Mouse (Mus musculus): ENCODE data around the gene Slc26a5.

Gene Slc26a5

GRCm38 (mm10) chr5:21865346-21866107 lies at the start of gene Slc26a5:
TSS of gene Slc26a5 (minus strand) at chr5:21865604.
- TF ChIP-seq GATA4 (IDR thresholded peaks at IDR 0.05; ENCODE audit: insufficient replicate concordance, low read length), result no peak

- TF ChIP-seq GATA4 (IDR thresholded peaks at IDR 0.05; ENCODE audit: insufficient replicate concordance, low read length), result no peak
Measured at GRCm38 (mm10) chr5:21914776-21915175, 49.4 kb upstream of the Slc26a5 start.

GRCm38 (mm10) chr5:21912835-21913530 lies 47.6 kb upstream of the Slc26a5 start:
- no peak for TF ChIP-seq GATA4 (IDR thresholded peaks at IDR 0.05; ENCODE audit: insufficient replicate concordance, low read length)

GRCm38 (mm10) chr5:21910726-21911125 lies 45.3 kb upstream of the Slc26a5 start:
- TF ChIP-seq GATA4 (IDR thresholded peaks at IDR 0.05; ENCODE audit: insufficient replicate concordance, low read length), result no peak

- TF ChIP-seq GATA4 (IDR thresholded peaks at IDR 0.05; ENCODE audit: insufficient replicate concordance, low read length), result no peak
Measured at GRCm38 (mm10) chr5:21909713-21910112, 44.3 kb upstream of the Slc26a5 start.

- TF ChIP-seq GATA4 (IDR thresholded peaks at IDR 0.05; ENCODE audit: insufficient replicate concordance, low read length), result no peak
Measured at GRCm38 (mm10) chr5:21901411-21901810, 36.0 kb upstream of the Slc26a5 start.

GRCm38 (mm10) chr5:21900891-21901290 lies 35.5 kb upstream of the Slc26a5 start:
- TF ChIP-seq GATA4 (IDR thresholded peaks at IDR 0.05; ENCODE audit: insufficient replicate concordance, low read length), result no peak

GRCm38 (mm10) chr5:21898875-21899274 lies 33.5 kb upstream of the Slc26a5 start:
- no peak for TF ChIP-seq GATA4 (IDR thresholded peaks at IDR 0.05; ENCODE audit: insufficient replicate concordance, low read length)

- no peak for TF ChIP-seq GATA4 (IDR thresholded peaks at IDR 0.05; ENCODE audit: insufficient replicate concordance, low read length)
Measured at GRCm38 (mm10) chr5:21896586-21896985, 31.2 kb upstream of the Slc26a5 start.

- TF ChIP-seq GATA4 (IDR thresholded peaks at IDR 0.05; ENCODE audit: insufficient replicate concordance, low read length), result no peak
Measured at GRCm38 (mm10) chr5:21894168-21894567, 28.8 kb upstream of the Slc26a5 start.

GRCm38 (mm10) chr5:21866750-21867149 lies 1.3 kb upstream of the Slc26a5 start:
- no peak for TF ChIP-seq GATA4 (IDR thresholded peaks at IDR 0.05; ENCODE audit: insufficient replicate concordance, low read length)

- TF ChIP-seq GATA4 (IDR thresholded peaks at IDR 0.05; ENCODE audit: insufficient replicate concordance, low read length), result no peak
Measured at GRCm38 (mm10) chr5:21866311-21866712, 908 bp upstream of the Slc26a5 start.

- TF ChIP-seq GATA4 (IDR thresholded peaks at IDR 0.05; ENCODE audit: insufficient replicate concordance, low read length), result no peak
Measured at GRCm38 (mm10) chr5:21858653-21859052, 6.8 kb downstream of the Slc26a5 start.

GRCm38 (mm10) chr5:21851679-21852340 lies 13.6 kb downstream of the Slc26a5 start:
- TF ChIP-seq GATA4 (IDR thresholded peaks at IDR 0.05; ENCODE audit: insufficient replicate concordance, low read length), result no peak

GRCm38 (mm10) chr5:21847438-21847837 lies 18.0 kb downstream of the Slc26a5 start:
- no peak for TF ChIP-seq GATA4 (IDR thresholded peaks at IDR 0.05; ENCODE audit: insufficient replicate concordance, low read length)

All from liver, adult (tissue).